Mouse (Mus musculus): ENCODE measurements around the gene Rrm1. TPM values are rescaled to one million over a fixed set of nuclear protein-coding genes. Genes with fewer than 3 reads are reported as not detected.
"Not testable (repeated sequence)": the region's sequence is repeated elsewhere in the genome, so short reads cannot be mapped to it uniquely, and the experiment has no call there.

Rrm1 gene
- polyA plus RNA-seq, 1 experiment: 32.2 TPM

GRCm38 (mm10) chr7:102488161-102488560, 46.7 kb downstream of the Rrm1 start, which contains the start of gene Olfr544:
Olfr544 (minus strand) TSS chr7:102488313.
- Histone ChIP-seq H3K27me3 (ENCODE audit: control insufficient read depth, insufficient read depth, insufficient read length) (no peaks in the 10 kb centered on the region), H3K36me3 (ENCODE audit: control insufficient read depth, insufficient read depth) (no peaks in the 10 kb centered on the region), H3K79me2 (ENCODE audit: control insufficient read depth, insufficient read depth) (no peaks in the 10 kb centered on the region), H3K4me2 (ENCODE audit: low read depth) (no peak within 1 kb of the TSS), H3ac (ENCODE audit: control insufficient read depth, insufficient read length) (no peak within 1 kb of the TSS), H3K4me3 (no peak within 1 kb of the TSS)
- TF ChIP-seq REST (IDR thresholded peaks at IDR 0.05; ENCODE audit: insufficient read depth, insufficient read length): no peak
- no peak for TF ChIP-seq MYOD1 (IDR thresholded peaks at IDR 0.05; ENCODE audit: control insufficient read depth in 1 of 3, insufficient read length in 2 of 3, low read depth in 2 of 3)
- no peak for TF ChIP-seq MAX (IDR thresholded peaks at IDR 0.05; ENCODE audit: low read depth)
- no peak for TF ChIP-seq MYOG (IDR thresholded peaks at IDR 0.05; ENCODE audit: control insufficient read depth in 1 of 3, insufficient read depth in 1 of 3, insufficient read length in 2 of 3, low read depth in 2 of 3)
- no peak for TF ChIP-seq E2F4 (IDR thresholded peaks at IDR 0.05; ENCODE audit: insufficient read depth)
- no peak for TF ChIP-seq TCF12 (IDR thresholded peaks at IDR 0.05; ENCODE audit: insufficient read depth, poor library complexity, severe bottlenecking)
- no peak for TF ChIP-seq TCF3 (IDR thresholded peaks at IDR 0.05; ENCODE audit: insufficient read length, low read depth)
- TF ChIP-seq CEBPB (IDR thresholded peaks at IDR 0.05; ENCODE audit: insufficient read depth, poor library complexity, severe bottlenecking): no peak
- no peak for TF ChIP-seq POLR2AphosphoS2 (IDR thresholded peaks at IDR 0.05; ENCODE audit: insufficient read length, low read depth)
- no peak for TF ChIP-seq POLR2A (IDR thresholded peaks at IDR 0.05; ENCODE audit: insufficient read length, low read depth)
- no peak for TF ChIP-seq SRF (IDR thresholded peaks at IDR 0.05; ENCODE audit: control insufficient read depth, insufficient read length, low read depth)
- no peak for TF ChIP-seq USF1 (IDR thresholded peaks at IDR 0.05; ENCODE audit: low read depth)

- H3ac ChIP-seq (ENCODE audit: control insufficient read depth, insufficient read length); H3K4me2 ChIP-seq (ENCODE audit: low read depth): not testable (repeated sequence)
Measured at GRCm38 (mm10) chr7:102494416-102494815, 52.9 kb downstream of the Rrm1 start.

DNA sequence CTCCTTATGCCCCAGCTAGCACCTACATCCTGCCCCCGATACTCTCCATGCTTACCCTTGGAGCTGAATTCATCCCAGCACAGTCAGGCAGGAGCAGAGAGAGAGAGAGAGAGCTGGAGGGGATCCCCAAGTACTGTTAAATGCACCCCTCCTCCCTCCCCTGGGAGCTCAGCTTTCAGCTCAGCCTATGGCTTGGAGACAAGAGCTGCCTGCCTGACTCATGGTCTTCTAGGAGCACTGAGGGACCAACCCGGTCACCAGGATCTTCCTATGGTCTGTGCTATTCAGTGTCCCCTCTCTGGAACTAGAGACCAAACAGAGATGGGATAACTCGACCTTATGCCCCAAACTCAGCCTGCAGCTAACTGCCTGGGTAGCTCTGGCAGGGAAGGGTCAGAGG, 58.0 kb downstream of the Rrm1 start, which contains the start of gene Olfr545:
Olfr545 (minus strand) TSS at position 101 of the 400 bp plus-strand sequence.
- Histone ChIP-seq H3K4me3 (no peak within 1 kb of the TSS), H3K27me3 (ENCODE audit: control insufficient read depth, insufficient read depth, insufficient read length) (no peaks in the 10 kb centered on the region), H3K4me2 (ENCODE audit: low read depth) (no peak within 1 kb of the TSS), H3K79me2 (ENCODE audit: control insufficient read depth, insufficient read depth) (no peaks in the 10 kb centered on the region), H3ac (ENCODE audit: control insufficient read depth, insufficient read length) (no peak within 1 kb of the TSS), H3K36me3 (ENCODE audit: control insufficient read depth, insufficient read depth) (no peaks in the 10 kb centered on the region)
- TF ChIP-seq POLR2AphosphoS2 (IDR thresholded peaks at IDR 0.05; ENCODE audit: insufficient read length, low read depth): no peak
- no peak for TF ChIP-seq SRF (IDR thresholded peaks at IDR 0.05; ENCODE audit: control insufficient read depth, insufficient read length, low read depth)
- TF ChIP-seq REST (IDR thresholded peaks at IDR 0.05; ENCODE audit: insufficient read depth, insufficient read length): no peak

More at GRCm38 (mm10) chr7:102494416-102494815, 52.9 kb downstream of the Rrm1 start:
- H3K4me3 ChIP-seq; H3K79me2 ChIP-seq (ENCODE audit: control insufficient read depth, insufficient read depth); H3K27me3 ChIP-seq (ENCODE audit: control insufficient read depth, insufficient read depth, insufficient read length); H3K36me3 ChIP-seq (ENCODE audit: control insufficient read depth, insufficient read depth): not testable (repeated sequence)

DNA sequence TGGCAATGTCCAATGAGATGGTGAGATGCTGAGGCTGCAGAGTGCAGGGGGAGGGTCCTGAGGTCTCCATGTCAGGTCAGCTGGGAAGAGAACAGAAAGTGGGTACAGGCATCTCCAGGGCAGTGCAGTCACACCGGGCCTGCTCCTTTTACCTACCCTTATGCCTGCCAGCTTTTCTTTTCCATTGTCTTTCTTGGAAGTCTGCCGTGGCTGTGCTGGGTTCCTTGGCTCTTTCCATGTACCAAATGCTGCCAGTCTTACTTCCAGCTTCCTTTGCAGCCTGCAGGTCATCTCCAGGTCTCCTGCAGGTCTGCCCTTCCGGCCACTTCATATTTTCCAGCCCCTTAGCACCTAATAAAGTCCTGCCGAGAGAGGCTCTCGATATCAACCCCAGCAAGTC, 60.5 kb downstream of the Rrm1 start:
- Histone ChIP-seq H3K79me2 (ENCODE audit: control insufficient read depth, insufficient read depth) (no peaks in the 10 kb centered on the region), H3K27me3 (ENCODE audit: control insufficient read depth, insufficient read depth, insufficient read length) (no peaks in the 10 kb centered on the region), H3K4me3 (no peak overlapping the region), H3ac (ENCODE audit: control insufficient read depth, insufficient read length) (no peak overlapping the region), H3K4me2 (ENCODE audit: low read depth) (no peak overlapping the region), H3K36me3 (ENCODE audit: control insufficient read depth, insufficient read depth) (no peaks in the 10 kb centered on the region)
- TF ChIP-seq SRF (IDR thresholded peaks at IDR 0.05; ENCODE audit: control insufficient read depth, insufficient read length, low read depth): no peak
- no peak for TF ChIP-seq MYOG (IDR thresholded peaks at IDR 0.05; ENCODE audit: control insufficient read depth in 1 of 3, insufficient read depth in 1 of 3, insufficient read length in 2 of 3, low read depth in 2 of 3)
- TF ChIP-seq MYOD1 (IDR thresholded peaks at IDR 0.05; ENCODE audit: control insufficient read depth in 1 of 3, insufficient read length in 2 of 3, low read depth in 2 of 3): no peak
- no peak for TF ChIP-seq TCF3 (IDR thresholded peaks at IDR 0.05; ENCODE audit: insufficient read length, low read depth)
- no peak for TF ChIP-seq MAX (IDR thresholded peaks at IDR 0.05; ENCODE audit: low read depth)
- no peak for TF ChIP-seq POLR2A (IDR thresholded peaks at IDR 0.05; ENCODE audit: insufficient read length, low read depth)
- TF ChIP-seq REST (IDR thresholded peaks at IDR 0.05; ENCODE audit: insufficient read depth, insufficient read length): no peak
- no peak for TF ChIP-seq E2F4 (IDR thresholded peaks at IDR 0.05; ENCODE audit: insufficient read depth)
- no peak for TF ChIP-seq POLR2AphosphoS2 (IDR thresholded peaks at IDR 0.05; ENCODE audit: insufficient read length, low read depth)
- no peak for TF ChIP-seq USF1 (IDR thresholded peaks at IDR 0.05; ENCODE audit: low read depth)
- TF ChIP-seq TCF12 (IDR thresholded peaks at IDR 0.05; ENCODE audit: insufficient read depth, poor library complexity, severe bottlenecking): no peak

DNA sequence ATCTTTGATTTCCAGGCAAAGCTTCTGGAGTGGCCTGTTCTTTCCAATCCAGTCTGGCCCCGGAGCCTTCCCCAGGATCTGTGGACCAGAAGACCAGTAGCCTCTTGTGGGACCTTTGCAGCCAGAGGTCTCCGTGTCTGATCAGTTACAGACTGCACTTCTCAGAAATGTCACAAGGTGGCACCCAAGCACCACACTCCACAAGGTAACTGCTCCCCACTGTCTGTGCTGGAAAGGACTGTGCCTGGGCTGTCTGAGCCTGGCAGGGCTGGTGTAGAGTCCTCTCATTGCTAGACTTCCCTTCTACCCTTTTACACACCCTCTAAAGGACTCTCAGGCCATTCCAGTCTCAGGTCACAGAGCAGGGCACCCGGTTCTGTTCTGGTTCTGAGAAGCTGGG, 65.4 kb downstream of the Rrm1 start:
- TF ChIP-seq SRF (IDR thresholded peaks at IDR 0.05; ENCODE audit: control insufficient read depth, insufficient read length, low read depth) (no peak), MYOD1 (IDR thresholded peaks at IDR 0.05; ENCODE audit: control insufficient read depth in 1 of 3, insufficient read length in 2 of 3, low read depth in 2 of 3) (no peak), POLR2A (IDR thresholded peaks at IDR 0.05; ENCODE audit: insufficient read length, low read depth) (no peak), USF1 (IDR thresholded peaks at IDR 0.05; ENCODE audit: low read depth) (no peak), REST (IDR thresholded peaks at IDR 0.05; ENCODE audit: insufficient read depth, insufficient read length) (no peak), E2F4 (IDR thresholded peaks at IDR 0.05; ENCODE audit: insufficient read depth) (no peak), MAX (IDR thresholded peaks at IDR 0.05; ENCODE audit: low read depth) (no peak), CEBPB (IDR thresholded peaks at IDR 0.05; ENCODE audit: insufficient read depth, poor library complexity, severe bottlenecking) (no peak), MYOG (IDR thresholded peaks at IDR 0.05; ENCODE audit: control insufficient read depth in 1 of 3, insufficient read depth in 1 of 3, insufficient read length in 2 of 3, low read depth in 2 of 3) (no peak), TCF3 (IDR thresholded peaks at IDR 0.05; ENCODE audit: insufficient read length, low read depth) (no peak), POLR2AphosphoS2 (IDR thresholded peaks at IDR 0.05; ENCODE audit: insufficient read length, low read depth) (no peak), TCF12 (IDR thresholded peaks at IDR 0.05; ENCODE audit: insufficient read depth, poor library complexity, severe bottlenecking) (no peak)
- Histone ChIP-seq H3K36me3 (ENCODE audit: control insufficient read depth, insufficient read depth) (no peaks in the 10 kb centered on the region), H3K4me3 (no peak overlapping the region), H3ac (ENCODE audit: control insufficient read depth, insufficient read length) (no peak overlapping the region), H3K79me2 (ENCODE audit: control insufficient read depth, insufficient read depth) (no peaks in the 10 kb centered on the region), H3K4me2 (ENCODE audit: low read depth) (no peak overlapping the region), H3K27me3 (ENCODE audit: control insufficient read depth, insufficient read depth, insufficient read length) (no peaks in the 10 kb centered on the region)
